Comparison of ENCODE assay signal across 8 mouse cellular contexts in genomic region chr19:5447515-5448353, GRCm38 (mm10). TPM values are rescaled to one million over a fixed set of nuclear protein-coding genes. Genes with fewer than 3 reads are reported as not detected.
DNase-seq lines count a peak whose midpoint lies in the region; ATAC-seq lines count a peak whose summit lies in the region.

Gene Fosl1 (plus strand): TSS chr19:5447547.

- peak within 1 kb of the TSS; percentile 87 for H3K4me2 ChIP-seq in liver, embryonic 16.5 days (ENCODE audit: low read depth, low read length)
- peak within 1 kb of the TSS; percentile 90 for H3K4me2 ChIP-seq in neural tube, embryonic 11.5 days (ENCODE audit: low read depth)

- H3K36me3 ChIP-seq in liver, embryonic 16.5 days (ENCODE audit: control insufficient read depth, insufficient read depth): no peaks in the 10 kb centered on the region
- no peaks in the 10 kb centered on the region for H3K36me3 ChIP-seq in neural tube, embryonic 11.5 days (ENCODE audit: control insufficient read depth, insufficient read depth, low read length)

- H3K9ac ChIP-seq in liver, embryonic 16.5 days (ENCODE audit: low read depth, low read length): peak within 1 kb of the TSS; percentile 28; the same call in 1 of the 2 replicates
- peak within 1 kb of the TSS; percentile 39; the same call in 1 of the 2 replicates for H3K9ac ChIP-seq in neural tube, embryonic 11.5 days (ENCODE audit: low read length)

- WGBS in liver, embryonic 16.5 days (ENCODE audit: insufficient replicate concordance): 1% methylated on average over 70 of the region's 70 CpGs
- under 1% methylated on average over 70 of the region's 70 CpGs for WGBS in neural tube, embryonic 11.5 days

- ATAC-seq in common myeloid progenitor, adult 5-6 weeks (replicated peaks; ENCODE audit: low read depth, poor library complexity, severe bottlenecking): peak; percentile 72
- peak; percentile 65 for ATAC-seq in granulocyte monocyte progenitor cell, adult 5-6 weeks (replicated peaks; ENCODE audit: poor library complexity, severe bottlenecking)
- peak; percentile 55 for ATAC-seq in liver, embryonic 16.5 days (ENCODE audit: low read depth)
- no peak for ATAC-seq in neural tube, embryonic 11.5 days (ENCODE audit: insufficient read depth, low FRiP score, low TSS enrichment)

- peaks cover 22% of the 10 kb centered on the region for H3K4me1 ChIP-seq in liver, embryonic 16.5 days (ENCODE audit: control insufficient read depth, low read depth, low read length)
- peaks cover 8% of the 10 kb centered on the region for H3K4me1 ChIP-seq in neural tube, embryonic 11.5 days (ENCODE audit: control insufficient read depth, insufficient read depth, low read length)

- no peak within 1 kb of the TSS for H3K27ac ChIP-seq in liver, embryonic 16.5 days (ENCODE audit: low read length)
- no peak within 1 kb of the TSS for H3K27ac ChIP-seq in neural tube, embryonic 11.5 days (ENCODE audit: low read depth, low read length)

- peak; percentile 64 for DNase-seq in ovary, postnatal 36 days (ENCODE audit: low spot score)
- no peak for DNase-seq in ovary, postnatal 10 days (ENCODE audit: low spot score)
- DNase-seq in kidney, adult 18-20 months: peak; percentile 73
- peak; percentile 66 for DNase-seq in neural tube, embryonic 11.5 days (ENCODE audit: low spot score)
- peak; percentile 66 to 72 for DNase-seq in thymus, adult 18-20 months

- no peaks in the 10 kb centered on the region for H3K9me3 ChIP-seq in liver, embryonic 16.5 days (replicated peaks; ENCODE audit: control insufficient read depth, low read length)
- no peaks in the 10 kb centered on the region for H3K9me3 ChIP-seq in neural tube, embryonic 11.5 days (ENCODE audit: control insufficient read depth, low read length)

- peak within 1 kb of the TSS; percentile 66 for H3K4me3 ChIP-seq in liver, embryonic 16.5 days (ENCODE audit: low read depth, low read length)
- peak within 1 kb of the TSS; percentile 47 for H3K4me3 ChIP-seq in neural tube, embryonic 11.5 days (ENCODE audit: low read depth, low read length)

- peaks cover 52% of the 10 kb centered on the region for H3K27me3 ChIP-seq in liver, embryonic 16.5 days (ENCODE audit: control insufficient read depth, insufficient read depth, low read depth, low read length)
- peaks cover 34% of the 10 kb centered on the region for H3K27me3 ChIP-seq in neural tube, embryonic 11.5 days (ENCODE audit: control insufficient read depth, insufficient read depth, low read length)

RNA-seq across cellular contexts. Expression of gene Fosl1, which starts in this region (rescaled TPM):
- 0.63 and 0.78 TPM in 2 replicates for total RNA-seq in common myeloid progenitor, adult 5-6 weeks (2017)
- total RNA-seq in granulocyte monocyte progenitor cell, adult 5-6 weeks (2014; fragmentation: Nextera tagmentation): 0.32 TPM in 1 of 2 replicates, not detected in the other
- 0.57 TPM in 1 of 2 replicates, not detected in the other for total RNA-seq in granulocyte monocyte progenitor cell, adult 5-6 weeks (2017)
- not detected in 2 replicates for polyA plus RNA-seq in liver, embryonic 16.5 days (2015; fragmentation: Nextera tagmentation; extraction: Ambion mirVana)
- polyA plus RNA-seq in neural tube, embryonic 11.5 days (2014; fragmentation: Nextera tagmentation; extraction: Ambion mirVana): not detected in 2 replicates

Comparison
In these comparisons a context has a peak if more than half of its experiments do, and no peak if none do; other contexts are left out.
1. Peak in ATAC-seq in common myeloid progenitor, adult 5-6 weeks; RNA of the gene not detected or under 1 TPM.
2. Peak in ATAC-seq in granulocyte monocyte progenitor cell, adult 5-6 weeks; RNA of the gene not detected or under 1 TPM.
3. Peak in ATAC-seq, H3K4me3 ChIP-seq, H3K9ac ChIP-seq and H3K4me2 ChIP-seq in liver, embryonic 16.5 days; RNA of the gene not detected or under 1 TPM.
4. Peak in DNase-seq, H3K4me3 ChIP-seq, H3K9ac ChIP-seq and H3K4me2 ChIP-seq in neural tube, embryonic 11.5 days; RNA of the gene not detected or under 1 TPM.